In the genomic region with DNA sequence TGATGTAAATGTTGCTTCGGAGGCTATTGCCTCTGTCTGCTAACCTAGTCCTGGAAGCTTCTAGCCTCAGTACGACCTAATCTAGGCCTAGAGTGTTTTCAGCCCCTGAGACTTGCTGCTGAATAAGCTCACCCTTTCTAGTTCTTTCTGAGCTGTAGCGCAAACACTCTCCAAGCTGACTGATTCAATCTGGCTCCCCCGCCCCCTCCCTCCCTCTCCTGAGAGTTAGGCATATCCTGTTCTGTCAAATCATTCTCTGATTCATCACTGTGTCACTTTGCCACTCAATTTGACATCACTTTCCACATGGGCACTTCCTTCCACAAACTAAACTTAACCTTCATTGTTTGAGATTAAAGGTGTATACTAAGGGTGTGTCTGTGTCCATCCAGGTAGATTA, we compare ENCODE assay signal across 21 mouse cellular contexts. TPM values are rescaled to one million over a fixed set of nuclear protein-coding genes. Genes with fewer than 3 reads are reported as not detected.
DNase-seq lines count a peak whose midpoint lies in the region; ATAC-seq and TF ChIP-seq lines count a peak whose summit lies in the region.
"Had no signal": no experiment of that assay in that cellular context is flagged by ENCODE, and none has a peak within 500 bp of the region (broad histone marks: within the 10 kb centered on the region; RNA-seq: fewer than 3 reads in every experiment).

No protein-coding gene starts in this region.

- H3K36me3 ChIP-seq in heart, postnatal 0 days (replicated peaks; ENCODE audit: control insufficient read depth, insufficient read depth, low read length), result peaks cover 19% of the 10 kb centered on the region
- peaks cover 5% of the 10 kb centered on the region; the same call in 1 of the 2 replicates for H3K36me3 ChIP-seq in forebrain, embryonic 12.5 days (replicated peaks)

- 63% methylated on average over 4 of the region's 4 CpGs for WGBS in heart, postnatal 0 days
- WGBS in forebrain, embryonic 12.5 days, result 88% methylated on average over 4 of the region's 4 CpGs

- intact Hi-C loops in heart, postnatal 14 days (cut with DNase I), result no loop called here

- TF ChIP-seq CTCF in heart, postnatal 0 days (IDR thresholded peaks at IDR 0.05; ENCODE audit: low read depth), result no peak

- no peak for TF ChIP-seq EP300 in heart, postnatal 0 days (IDR thresholded peaks at IDR 0.05; ENCODE audit: low read depth)

- no peak overlapping the region for H3K4me2 ChIP-seq in heart, postnatal 0 days (ENCODE audit: low read depth, low read length)
- H3K4me2 ChIP-seq in forebrain, embryonic 12.5 days, result no peak overlapping the region
- H3K4me2 ChIP-seq: hindbrain, embryonic 12.5 days; neural tube, embryonic 13.5 days had no signal

- H3K9me3 ChIP-seq in heart, postnatal 0 days (replicated peaks; ENCODE audit: control insufficient read depth, low read length), result no peaks in the 10 kb centered on the region
- H3K9me3 ChIP-seq in forebrain, embryonic 12.5 days, result no peaks in the 10 kb centered on the region
- H3K9me3 ChIP-seq: G1E; hindbrain, embryonic 12.5 days; limb, embryonic 10.5 days; neural tube, embryonic 13.5 days had no signal

- no peak for DNase-seq in heart, postnatal 0 days (ENCODE audit: low spot score)
- DNase-seq in heart, postnatal 14 days, result no peak
- DNase-seq in brain, adult 2 months (ENCODE audit: low read depth, low spot score), result peak; percentile 62
- DNase-seq in thymus, postnatal 14 days, result peak; percentile 47
- DNase-seq in cerebellum, adult 11-12 months, result no peak
- DNase-seq: cerebellum, adult 2 months; gastrocnemius, postnatal 14 days; kidney, adult 18-20 months; kidney, postnatal 25 days had no signal

- H3K4me1 ChIP-seq in heart, postnatal 0 days (ENCODE audit: control insufficient read depth, insufficient read depth), result peaks cover 16% of the 10 kb centered on the region
- peaks cover 4% of the 10 kb centered on the region; the same call in 1 of the 2 replicates for H3K4me1 ChIP-seq in forebrain, embryonic 12.5 days
- H3K4me1 ChIP-seq: hindbrain, embryonic 12.5 days had no signal

- H3K27me3 ChIP-seq in heart, postnatal 0 days (ENCODE audit: control insufficient read depth, insufficient read depth, low read length), result no peaks in the 10 kb centered on the region
- no peaks in the 10 kb centered on the region for H3K27me3 ChIP-seq in forebrain, embryonic 12.5 days
- H3K27me3 ChIP-seq: hindbrain, embryonic 12.5 days; neural tube, embryonic 13.5 days had no signal

- peak overlapping the region; percentile 78; the same call in 1 of the 2 replicates for H3K27ac ChIP-seq in heart, postnatal 0 days (ENCODE audit: low read depth)
- no peak overlapping the region for H3K27ac ChIP-seq in forebrain, embryonic 12.5 days
- H3K27ac ChIP-seq: hindbrain, embryonic 12.5 days; limb, embryonic 10.5 days; liver, embryonic 14.5 days; neural tube, embryonic 13.5 days had no signal

- H3K9ac ChIP-seq in heart, postnatal 0 days (replicated peaks; ENCODE audit: low read depth, low read length), result no peak overlapping the region
- no peak overlapping the region for H3K9ac ChIP-seq in forebrain, embryonic 12.5 days
- H3K9ac ChIP-seq: hindbrain, embryonic 12.5 days; liver, embryonic 14.5 days; neural tube, embryonic 13.5 days had no signal

- no peak for ATAC-seq in heart, postnatal 0 days (ENCODE audit: insufficient read depth, low read depth)
- ATAC-seq in CD4-positive, CD25-positive, alpha-beta regulatory T cell, adult 4 months, result peak; percentile 10
- no peak for ATAC-seq in forebrain, embryonic 12.5 days (ENCODE audit: low FRiP score)
- ATAC-seq: midbrain, embryonic 16.5 days had no signal

- H3K4me3 ChIP-seq in heart, postnatal 0 days (ENCODE audit: low read depth, low read length), result no peak overlapping the region
- no peak overlapping the region for H3K4me3 ChIP-seq in forebrain, embryonic 12.5 days (replicated peaks)
- H3K4me3 ChIP-seq: erythroblast, embryonic 14.5 days; hindbrain, embryonic 12.5 days; limb, embryonic 10.5 days; neural tube, embryonic 13.5 days had no signal

RNA-seq across cellular contexts. Expression of gene Apoa1, which starts 51.8 kb away (rescaled TPM):
- total RNA-seq in heart, postnatal 0 days (2014; rRNA removed; ENCODE audit: low replicate concordance), result 0.62 TPM in 1 of 2 replicates, not detected in the other
- 1.0 and 1.8 TPM in 2 replicates for polyA plus RNA-seq in heart, postnatal 0 days (2015; fragmentation: Nextera tagmentation; extraction: Ambion mirVana)
- under 1 TPM in 1 of 2 experiments, not detected in 1; 0.29 TPM for total RNA-seq in heart, postnatal 14 days (2021)
- not detected for polyA plus RNA-seq in CD4-positive, CD25-positive, alpha-beta regulatory T cell, adult 4 months (2017; shearing (Covaris generic))
- 1.1 and 1.6 TPM in 2 replicates for polyA plus RNA-seq in forebrain, embryonic 12.5 days (2016; fragmentation: Nextera tagmentation; extraction: Ambion mirVana)
- total RNA-seq: G1E; gastrocnemius, postnatal 14 days had no signal
- polyA plus RNA-seq: activated CD4-positive, CD25-positive, alpha-beta regulatory T cell, adult 4 months had no signal

RNA-seq across cellular contexts. Expression of gene Apoc3, which starts 58.8 kb away (rescaled TPM):
- total RNA-seq in heart, postnatal 0 days (2014; rRNA removed; ENCODE audit: low replicate concordance), result not detected in 2 replicates
- not detected in 2 replicates for polyA plus RNA-seq in heart, postnatal 0 days (2015; fragmentation: Nextera tagmentation; extraction: Ambion mirVana)
- not detected for total RNA-seq in heart, postnatal 14 days (2021)
- polyA plus RNA-seq in CD4-positive, CD25-positive, alpha-beta regulatory T cell, adult 4 months (2017; shearing (Covaris generic)), result not detected
- polyA plus RNA-seq in forebrain, embryonic 12.5 days (2016; fragmentation: Nextera tagmentation; extraction: Ambion mirVana), result not detected in 2 replicates
- total RNA-seq: gastrocnemius, postnatal 14 days had no signal
- polyA plus RNA-seq: activated CD4-positive, CD25-positive, alpha-beta regulatory T cell, adult 4 months; brain, embryonic 14.5 days; erythroblast, embryonic 14.5 days; G1E; hindbrain, embryonic 12.5 days; limb, embryonic 10.5 days; midbrain, embryonic 16.5 days; neural tube, embryonic 13.5 days; testis, adult 2 months had no signal

Comparison
In these comparisons a context has a peak if more than half of its experiments do, and no peak if none do; other contexts are left out.
1. DNase-seq: peak in brain, adult 2 months (single experiment) and thymus, postnatal 14 days (single experiment); none in heart, postnatal 0 days (single experiment), heart, postnatal 14 days (0 of 2) and cerebellum, adult 11-12 months (single experiment).